Mouse (Mus musculus): ENCODE measurements at regions not wholly inside any gene's neighbourhood (a gene's known extent, or its start where the extent isn't known, plus 50 kb on each side); places are given as distances from the start of the nearest gene placed in this dataset.
"Not testable (repeated sequence)": the region's sequence is repeated elsewhere in the genome, so short reads cannot be mapped to it uniquely, and the experiment has no call there.

- Histone ChIP-seq H3K9ac (ENCODE audit: low read length) (no peak overlapping the region), H3K4me2 (ENCODE audit: low read length) (no peak overlapping the region), H3K4me3 (ENCODE audit: control insufficient read depth in 1 of 2, insufficient read depth in 1 of 2, low read depth in 1 of 2, low read length in 2 of 2) (no peak overlapping the region), H3K27ac (replicated peaks in 1 of 2; ENCODE audit: control insufficient read depth in 1 of 2, insufficient read depth in 1 of 2, low read depth in 2 of 2, low read length in 2 of 2) (no peak overlapping the region), H3K9me3 (ENCODE audit: control insufficient read depth, low read length) (0 out of 2 replicates have a peak, but pooled peaks cover 5% of the 10 kb centered on the region), H3K27me3 (ENCODE audit: control insufficient read depth, insufficient read depth, low read length) (no peaks in the 10 kb centered on the region), H3K4me1 (ENCODE audit: control insufficient read depth in 2 of 2, insufficient read depth in 2 of 2, low read length in 2 of 2) (peaks cover 11 to 15% of the 10 kb centered on the region in 2 experiments), H3K36me3 (ENCODE audit: control insufficient read depth, insufficient read depth, low read length) (no peaks in the 10 kb centered on the region)
- ATAC-seq (ENCODE audit: insufficient number of reproducible peaks, insufficient read depth, low FRiP score, low read depth) = no peak
- WGBS = 70% methylated on average over 1 of the region's 1 CpGs
These were observed 86.5 kb upstream of the Sec61g start for GRCm38 (mm10) chr11:16594832-16595231.

- H3K36me3 ChIP-seq (ENCODE audit: control insufficient read depth, insufficient read depth, low read length) = no peaks in the 10 kb centered on the region
- H3K9me3 ChIP-seq (ENCODE audit: control insufficient read depth, low read length) = 0 out of 2 replicates have a peak, but pooled peaks cover 8% of the 10 kb centered on the region
- H3K9ac ChIP-seq (ENCODE audit: low read length) = no peak overlapping the region
- peaks cover under 1 to 3% of the 10 kb centered on the region in 2 experiments; a peak in 1 of 4 replicates for H3K4me1 ChIP-seq (ENCODE audit: control insufficient read depth in 2 of 2, insufficient read depth in 2 of 2, low read length in 2 of 2)
- no peak overlapping the region for H3K4me3 ChIP-seq (ENCODE audit: control insufficient read depth in 1 of 2, insufficient read depth in 1 of 2, low read depth in 1 of 2, low read length in 2 of 2)
- 81% methylated on average over 6 of the region's 6 CpGs for WGBS
- no peak overlapping the region for H3K27ac ChIP-seq (replicated peaks in 1 of 2; ENCODE audit: control insufficient read depth in 1 of 2, insufficient read depth in 1 of 2, low read depth in 2 of 2, low read length in 2 of 2)
- H3K27me3 ChIP-seq (ENCODE audit: control insufficient read depth, insufficient read depth, low read length) = no peaks in the 10 kb centered on the region
- ATAC-seq (ENCODE audit: insufficient number of reproducible peaks, insufficient read depth, low FRiP score, low read depth) = no peak
- H3K4me2 ChIP-seq (ENCODE audit: low read length) = no peak overlapping the region
These were observed 89.0 kb upstream of the Sec61g start for GRCm38 (mm10) chr11:16597038-16597830.

DNA sequence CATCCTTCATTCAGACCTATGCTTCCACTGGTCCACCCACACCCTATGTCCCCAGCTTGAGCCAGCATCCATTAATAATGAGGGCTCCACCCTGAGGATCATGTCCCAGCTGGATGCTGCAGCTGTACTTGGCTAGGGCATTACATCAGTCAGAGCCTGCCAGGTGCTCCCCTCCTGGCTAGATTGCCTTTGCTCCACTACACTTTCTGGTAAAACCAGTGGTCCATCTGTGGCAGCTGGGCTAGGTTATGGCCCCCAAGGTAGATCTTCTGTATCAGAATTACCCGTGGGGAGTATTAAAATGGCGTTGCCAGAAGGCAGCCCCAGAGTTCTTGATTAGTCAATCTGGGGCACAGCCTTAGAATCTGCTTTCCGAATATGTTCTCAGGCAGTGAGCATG, 94.7 kb upstream of the Sec61g start:
- H3K9me3 ChIP-seq (ENCODE audit: control insufficient read depth, low read length) = 0 out of 2 replicates have a peak, but pooled peaks cover 8% of the 10 kb centered on the region
- H3K4me1 ChIP-seq (ENCODE audit: control insufficient read depth in 2 of 2, insufficient read depth in 2 of 2, low read length in 2 of 2) = no peaks in the 10 kb centered on the region
- H3K27me3 ChIP-seq (ENCODE audit: control insufficient read depth, insufficient read depth, low read length) = no peaks in the 10 kb centered on the region
- no peak overlapping the region for H3K4me3 ChIP-seq (ENCODE audit: control insufficient read depth in 1 of 2, insufficient read depth in 1 of 2, low read depth in 1 of 2, low read length in 2 of 2)
- no peak overlapping the region for H3K27ac ChIP-seq (replicated peaks in 1 of 2; ENCODE audit: control insufficient read depth in 1 of 2, insufficient read depth in 1 of 2, low read depth in 2 of 2, low read length in 2 of 2)
- WGBS = 74% methylated on average over 3 of the region's 3 CpGs
- no peak overlapping the region for H3K4me2 ChIP-seq (ENCODE audit: low read length)
- no peak overlapping the region for H3K9ac ChIP-seq (ENCODE audit: low read length)
- ATAC-seq (ENCODE audit: insufficient number of reproducible peaks, insufficient read depth, low FRiP score, low read depth) = no peak
- no peaks in the 10 kb centered on the region for H3K36me3 ChIP-seq (ENCODE audit: control insufficient read depth, insufficient read depth, low read length)

- Histone ChIP-seq H3K27me3 (ENCODE audit: control insufficient read depth, insufficient read depth, low read length) (no peaks in the 10 kb centered on the region), H3K4me1 (ENCODE audit: control insufficient read depth in 2 of 2, insufficient read depth in 2 of 2, low read length in 2 of 2) (no peaks in the 10 kb centered on the region), H3K4me3 (ENCODE audit: control insufficient read depth in 1 of 2, insufficient read depth in 1 of 2, low read depth in 1 of 2, low read length in 2 of 2) (no peak overlapping the region), H3K9ac (ENCODE audit: low read length) (no peak overlapping the region), H3K36me3 (ENCODE audit: control insufficient read depth, insufficient read depth, low read length) (no peaks in the 10 kb centered on the region), H3K27ac (replicated peaks in 1 of 2; ENCODE audit: control insufficient read depth in 1 of 2, insufficient read depth in 1 of 2, low read depth in 2 of 2, low read length in 2 of 2) (no peak overlapping the region), H3K4me2 (ENCODE audit: low read length) (no peak overlapping the region), H3K9me3 (ENCODE audit: control insufficient read depth, low read length) (no peaks in the 10 kb centered on the region)
- WGBS = 58% methylated on average over 7 of the region's 7 CpGs
- ATAC-seq (ENCODE audit: insufficient number of reproducible peaks, insufficient read depth, low FRiP score, low read depth) = no peak
These were observed 98.3 kb upstream of the Sec61g start for GRCm38 (mm10) chr11:16606435-16607214.

DNA sequence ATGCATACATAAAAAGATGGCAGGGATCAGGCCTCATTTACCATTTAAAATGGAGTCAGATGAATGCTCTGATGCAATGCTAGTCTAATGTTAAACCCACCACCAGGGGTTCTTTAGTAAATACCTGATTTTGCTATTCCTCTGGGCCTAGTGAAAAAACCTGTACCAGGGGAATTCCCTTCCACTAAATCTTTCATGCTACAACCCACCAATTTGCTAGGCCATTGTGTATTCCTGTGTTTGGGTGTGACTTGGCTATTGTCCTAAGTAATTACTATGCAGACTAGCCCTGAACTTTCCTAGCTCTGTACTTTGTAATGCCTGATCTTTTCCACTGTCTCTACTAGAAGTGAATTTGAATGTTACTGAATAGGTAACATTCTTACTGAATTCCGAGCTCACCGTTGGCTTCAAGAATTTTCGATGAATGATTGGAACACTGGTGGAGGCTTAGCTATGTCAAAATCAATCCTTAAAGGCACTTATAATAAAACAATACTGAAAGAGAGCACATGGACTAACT, 99.7 kb upstream of the Sec61g start:
- ATAC-seq (ENCODE audit: insufficient number of reproducible peaks, insufficient read depth, low FRiP score, low read depth); H3K27me3 ChIP-seq (ENCODE audit: control insufficient read depth, insufficient read depth, low read length): not testable (repeated sequence)

GRCm38 (mm10) chr11:16611741-16612140, 103.5 kb upstream of the Sec61g start:
- H3K9ac ChIP-seq (ENCODE audit: low read length) = no peak overlapping the region
- no peak overlapping the region for H3K4me3 ChIP-seq (ENCODE audit: control insufficient read depth in 1 of 2, insufficient read depth in 1 of 2, low read depth in 1 of 2, low read length in 2 of 2)
- no peak for ATAC-seq (ENCODE audit: insufficient number of reproducible peaks, insufficient read depth, low FRiP score, low read depth)
- no peaks in the 10 kb centered on the region for H3K27me3 ChIP-seq (ENCODE audit: control insufficient read depth, insufficient read depth, low read length)
- H3K4me2 ChIP-seq (ENCODE audit: low read length) = no peak overlapping the region
- no peak overlapping the region for H3K27ac ChIP-seq (replicated peaks in 1 of 2; ENCODE audit: control insufficient read depth in 1 of 2, insufficient read depth in 1 of 2, low read depth in 2 of 2, low read length in 2 of 2)
- H3K36me3 ChIP-seq (ENCODE audit: control insufficient read depth, insufficient read depth, low read length) = no peaks in the 10 kb centered on the region
- no peaks in the 10 kb centered on the region for H3K4me1 ChIP-seq (ENCODE audit: control insufficient read depth in 2 of 2, insufficient read depth in 2 of 2, low read length in 2 of 2)
- H3K9me3 ChIP-seq (ENCODE audit: control insufficient read depth, low read length) = no peaks in the 10 kb centered on the region
- WGBS = 44% methylated on average over 2 of the region's 2 CpGs

More for the DNA sequence above, 99.7 kb upstream of the Sec61g start:
- H3K27ac ChIP-seq (replicated peaks in 1 of 2; ENCODE audit: control insufficient read depth in 1 of 2, insufficient read depth in 1 of 2, low read depth in 2 of 2, low read length in 2 of 2); H3K36me3 ChIP-seq (ENCODE audit: control insufficient read depth, insufficient read depth, low read length); H3K9ac ChIP-seq (ENCODE audit: low read length); H3K4me2 ChIP-seq (ENCODE audit: low read length); H3K9me3 ChIP-seq (ENCODE audit: control insufficient read depth, low read length); H3K4me1 ChIP-seq (ENCODE audit: control insufficient read depth in 2 of 2, insufficient read depth in 2 of 2, low read length in 2 of 2); H3K4me3 ChIP-seq (ENCODE audit: control insufficient read depth in 1 of 2, insufficient read depth in 1 of 2, low read depth in 1 of 2, low read length in 2 of 2): not testable (repeated sequence)
- 91% methylated on average over 3 of the region's 3 CpGs for WGBS

- Histone ChIP-seq H3K4me1 (ENCODE audit: control insufficient read depth in 2 of 2, insufficient read depth in 2 of 2, low read length in 2 of 2) (no peaks in the 10 kb centered on the region), H3K4me2 (ENCODE audit: low read length) (no peak overlapping the region), H3K27ac (replicated peaks in 1 of 2; ENCODE audit: control insufficient read depth in 1 of 2, insufficient read depth in 1 of 2, low read depth in 2 of 2, low read length in 2 of 2) (no peak overlapping the region), H3K9ac (ENCODE audit: low read length) (no peak overlapping the region), H3K27me3 (ENCODE audit: control insufficient read depth, insufficient read depth, low read length) (no peaks in the 10 kb centered on the region), H3K36me3 (ENCODE audit: control insufficient read depth, insufficient read depth, low read length) (no peaks in the 10 kb centered on the region), H3K4me3 (ENCODE audit: control insufficient read depth in 1 of 2, insufficient read depth in 1 of 2, low read depth in 1 of 2, low read length in 2 of 2) (no peak overlapping the region), H3K9me3 (ENCODE audit: control insufficient read depth, low read length) (no peaks in the 10 kb centered on the region)
- WGBS = 77% methylated on average over 3 of the region's 3 CpGs
- no peak for ATAC-seq (ENCODE audit: insufficient number of reproducible peaks, insufficient read depth, low FRiP score, low read depth)
These were observed 104.2 kb upstream of the Sec61g start for GRCm38 (mm10) chr11:16612524-16612923.
